Mouse (Mus musculus): ENCODE measurements around the gene Krt6b.
"Not testable (repeated sequence)": the region's sequence is repeated elsewhere in the genome, so short reads cannot be mapped to it uniquely, and the experiment has no call there.

Gene Krt6b

GRCm38 (mm10) chr15:101680187-101680586, at the start of gene Krt6b:
Krt6b (minus strand) TSS chr15:101680287.
- DNase-seq (ENCODE audit: low read depth): no peak

- DNase-seq (ENCODE audit: low read depth): no peak
Observed at GRCm38 (mm10) chr15:101724686-101725085, 44.6 kb upstream of the Krt6b start.

- DNase-seq (ENCODE audit: low read depth): no peak
Observed at GRCm38 (mm10) chr15:101715831-101716230, 35.7 kb upstream of the Krt6b start.

GRCm38 (mm10) chr15:101714356-101714755, 34.3 kb upstream of the Krt6b start:
- no peak for DNase-seq (ENCODE audit: low read depth)

- DNase-seq (ENCODE audit: low read depth): no peak
Observed at GRCm38 (mm10) chr15:101713731-101714130, 33.6 kb upstream of the Krt6b start.

GRCm38 (mm10) chr15:101712720-101713119, 32.6 kb upstream of the Krt6b start, which contains the start of gene Krt5:
Krt5 (minus strand) TSS chr15:101712898.
- DNase-seq (ENCODE audit: low read depth): no peak

- no peak for DNase-seq (ENCODE audit: low read depth)
Observed at GRCm38 (mm10) chr15:101708683-101709082, 28.6 kb upstream of the Krt6b start.

GRCm38 (mm10) chr15:101707454-101707853, 27.4 kb upstream of the Krt6b start:
- no peak for DNase-seq (ENCODE audit: low read depth)

- no peak for DNase-seq (ENCODE audit: low read depth)
Observed at GRCm38 (mm10) chr15:101704066-101704465, 24.0 kb upstream of the Krt6b start.

- no peak for DNase-seq (ENCODE audit: low read depth)
Observed at GRCm38 (mm10) chr15:101702380-101702779, 22.3 kb upstream of the Krt6b start.

GRCm38 (mm10) chr15:101699866-101700265, 19.8 kb upstream of the Krt6b start:
- DNase-seq (ENCODE audit: low read depth): no peak

GRCm38 (mm10) chr15:101699192-101699591, 19.1 kb upstream of the Krt6b start:
- no peak for DNase-seq (ENCODE audit: low read depth)

- no peak for DNase-seq (ENCODE audit: low read depth)
Observed at GRCm38 (mm10) chr15:101697326-101698188, 17.5 kb upstream of the Krt6b start.

- DNase-seq (ENCODE audit: low read depth): no peak
Observed at GRCm38 (mm10) chr15:101694207-101694606, 14.1 kb upstream of the Krt6b start, which contains the start of gene Krt6a. Krt6a (minus strand) TSS chr15:101694307.

GRCm38 (mm10) chr15:101690460-101690859, 10.4 kb upstream of the Krt6b start:
- not testable (repeated sequence) for DNase-seq (ENCODE audit: low read depth)

- no peak for DNase-seq (ENCODE audit: low read depth)
Observed at GRCm38 (mm10) chr15:101688161-101688560, 8.1 kb upstream of the Krt6b start.

- DNase-seq (ENCODE audit: low read depth): no peak
Observed at GRCm38 (mm10) chr15:101675978-101676377, 4.1 kb downstream of the Krt6b start.

- DNase-seq (ENCODE audit: low read depth): no peak
Observed at GRCm38 (mm10) chr15:101652736-101653265, 27.3 kb downstream of the Krt6b start.

- DNase-seq (ENCODE audit: low read depth): no peak
Observed at GRCm38 (mm10) chr15:101647280-101647679, 32.8 kb downstream of the Krt6b start, which contains the start of gene Gm5478. Gm5478 (minus strand) TSS chr15:101647380.

- DNase-seq (ENCODE audit: low read depth): no peak
Observed at GRCm38 (mm10) chr15:101627884-101628283, 52.2 kb downstream of the Krt6b start, which contains the start of gene Gm5414. Gm5414 (minus strand) TSS chr15:101628188.
